Mouse (Mus musculus) CH12F3 (cell line): ENCODE data around the gene Socs7.
"Not testable (repeated sequence)": the region's sequence is repeated elsewhere in the genome, so short reads cannot be mapped to it uniquely, and the experiment has no call there.

Experiments
- in situ Hi-C: fragments of 300-500 bp; cut with MboI; formaldehyde crosslinking; loops from 2 replicates; pipeline ENCODE4 v1.14.3; 2020; ENCODE audit warnings: low sequenced_read_pairs

The Socs7 gene

DNA sequence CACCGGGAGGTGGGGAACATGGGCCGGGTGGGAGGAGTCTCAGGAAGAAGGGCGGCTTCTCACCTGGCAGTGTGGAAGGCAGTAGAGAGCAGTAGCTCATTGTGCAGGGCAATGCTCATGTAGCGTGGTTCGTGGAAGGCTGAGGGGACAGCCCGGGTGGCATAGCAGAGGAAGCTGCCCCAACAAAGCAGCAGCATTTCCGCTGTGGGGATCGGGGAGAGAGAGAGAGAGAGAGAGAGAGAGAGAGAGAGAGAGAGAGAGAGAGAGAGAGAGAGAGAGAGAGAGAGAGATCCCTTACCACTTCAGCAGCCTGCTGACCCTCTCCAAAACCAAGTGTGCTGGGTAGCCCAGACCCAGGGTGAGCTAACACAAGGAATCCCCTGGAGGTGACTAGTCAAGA is 19.2 kb upstream of the Socs7 start:
- in situ Hi-C loops = no loop called here

DNA sequence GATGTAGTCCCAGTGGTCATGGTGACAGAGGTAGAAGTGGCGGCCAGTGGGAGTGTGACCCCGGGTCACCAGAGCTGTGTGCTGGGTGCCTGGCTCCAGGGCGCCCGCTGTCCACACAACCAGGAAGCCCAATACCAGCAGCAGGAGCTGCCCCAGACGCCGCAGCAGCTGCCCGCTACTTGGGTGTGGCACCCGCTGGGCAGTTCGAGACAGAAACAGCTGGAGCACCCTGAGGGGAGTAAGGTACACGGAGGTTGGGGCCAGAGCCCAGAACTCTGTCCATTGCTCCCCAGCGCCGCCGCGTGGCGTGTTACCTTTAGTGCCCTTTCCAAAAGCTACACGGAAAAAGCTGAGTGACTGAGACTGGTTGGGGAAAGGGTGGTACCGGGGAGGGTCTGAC is 18.7 kb upstream of the Socs7 start:
- in situ Hi-C loops = no loop called here

DNA sequence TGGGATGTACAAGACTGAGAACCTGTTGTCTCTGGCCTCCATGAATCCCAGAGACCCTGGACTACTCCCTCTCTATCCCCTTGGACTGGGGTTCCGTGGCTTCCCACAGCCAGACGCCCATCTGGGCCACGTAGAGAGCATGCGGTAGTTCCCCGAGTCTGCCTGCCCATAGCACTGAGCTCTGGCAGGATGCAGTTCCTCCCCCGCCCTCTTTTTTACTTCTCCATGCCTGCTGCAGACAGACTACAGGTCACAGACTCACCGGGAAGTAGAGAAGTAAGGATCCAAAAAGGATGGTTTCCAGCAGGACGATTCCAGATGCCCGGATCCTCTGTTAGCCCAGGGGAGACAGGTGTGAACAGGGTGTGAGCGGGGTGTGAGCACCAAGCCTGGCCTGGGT is 16.9 kb upstream of the Socs7 start:
- in situ Hi-C loops = no loop called here

DNA sequence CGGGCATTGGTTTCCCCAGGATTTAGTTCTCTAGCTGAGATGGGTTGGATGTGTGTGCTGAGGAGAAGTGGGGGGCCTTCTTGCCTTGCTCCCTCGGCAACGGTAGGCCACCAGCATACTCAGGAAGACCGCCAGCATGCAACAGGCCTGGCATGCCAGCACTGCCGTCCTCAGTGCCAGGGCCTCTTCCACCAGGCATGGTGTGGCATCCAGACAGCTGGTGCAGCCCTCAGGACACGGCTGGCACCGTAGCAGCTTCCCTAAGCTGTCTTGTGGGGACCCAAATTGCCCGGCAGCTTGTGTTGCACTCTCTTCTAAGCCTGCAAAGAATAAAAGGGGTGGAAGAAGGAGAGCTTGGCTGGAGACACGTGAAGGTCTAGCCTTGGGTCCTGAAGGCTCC is 16.0 kb upstream of the Socs7 start:
- in situ Hi-C loops = no loop called here

DNA sequence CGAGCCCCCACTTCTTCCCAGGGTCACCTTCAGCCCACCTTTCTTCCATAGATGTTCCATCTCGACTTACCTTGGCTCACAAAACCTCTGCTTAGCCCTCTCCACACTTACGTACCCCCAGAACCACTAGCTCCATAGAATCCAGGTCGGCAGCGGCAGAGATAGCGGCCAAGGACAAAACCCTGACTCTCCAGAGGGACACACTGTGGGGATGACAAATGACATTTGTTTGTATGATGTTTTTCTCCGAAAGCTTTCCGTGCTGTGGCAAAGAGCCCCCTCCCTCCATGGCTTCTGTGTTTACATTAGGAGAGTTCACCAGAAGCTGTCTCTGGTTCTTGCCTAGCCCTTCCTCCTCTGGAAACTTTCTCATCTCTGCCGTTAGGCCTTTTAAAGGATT is 15.1 kb upstream of the Socs7 start:
- in situ Hi-C loops = no loop called here

DNA sequence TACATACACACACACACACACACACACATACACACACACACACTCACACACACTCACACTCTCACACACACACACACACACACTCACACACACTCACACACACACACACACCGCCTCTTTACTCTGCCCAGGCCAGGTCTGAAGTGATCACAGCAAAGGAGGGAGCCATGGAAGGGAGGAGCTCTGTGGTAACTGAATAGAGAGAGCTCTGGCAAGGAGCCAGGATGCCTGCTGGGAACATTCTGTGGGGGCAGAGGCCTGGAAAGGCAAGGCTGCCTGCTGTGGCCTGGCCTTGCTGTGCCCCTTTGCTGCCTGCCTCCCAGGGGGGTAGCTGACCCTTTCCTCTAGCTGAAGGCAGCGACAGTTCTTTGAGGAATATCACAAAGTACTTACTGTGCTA is 12.3 kb upstream of the Socs7 start:
- in situ Hi-C loops = no loop called here

DNA sequence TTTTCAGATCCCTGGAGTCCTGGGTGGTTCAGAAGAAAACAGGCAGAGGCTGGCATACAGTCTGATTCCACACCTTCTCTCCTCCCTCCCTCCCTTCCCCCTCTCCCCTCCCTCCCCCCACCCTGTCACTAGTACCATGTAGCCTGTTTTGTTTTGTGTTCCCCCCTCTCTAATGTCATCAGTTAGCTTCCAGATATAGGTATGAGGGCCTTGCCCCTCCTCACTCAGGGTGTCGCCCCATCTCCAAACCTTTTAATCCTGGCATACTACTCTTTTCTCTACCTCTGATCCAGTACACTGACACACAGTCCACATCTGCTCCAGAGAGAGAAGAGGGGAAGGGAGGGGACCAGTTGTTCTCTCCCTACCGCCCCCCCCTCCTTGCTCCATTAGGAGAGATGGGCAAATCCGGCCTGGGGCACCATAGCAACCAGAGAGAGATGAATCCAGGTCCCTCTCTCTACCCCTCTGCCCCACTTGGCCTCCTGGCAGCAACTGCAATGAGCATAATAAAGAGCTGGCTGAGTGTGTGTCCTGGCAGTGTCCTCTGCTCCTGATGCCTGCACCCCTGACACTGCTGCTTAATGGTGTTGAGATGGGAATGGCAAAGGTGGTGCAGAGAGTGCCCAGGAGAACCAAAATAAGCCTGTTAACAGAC is 10.2 kb upstream of the Socs7 start, which contains the start of gene Gpr179:
Gpr179 (minus strand) TSS at position 51 of the 658 bp plus-strand sequence.
- in situ Hi-C loops = no loop called here

DNA sequence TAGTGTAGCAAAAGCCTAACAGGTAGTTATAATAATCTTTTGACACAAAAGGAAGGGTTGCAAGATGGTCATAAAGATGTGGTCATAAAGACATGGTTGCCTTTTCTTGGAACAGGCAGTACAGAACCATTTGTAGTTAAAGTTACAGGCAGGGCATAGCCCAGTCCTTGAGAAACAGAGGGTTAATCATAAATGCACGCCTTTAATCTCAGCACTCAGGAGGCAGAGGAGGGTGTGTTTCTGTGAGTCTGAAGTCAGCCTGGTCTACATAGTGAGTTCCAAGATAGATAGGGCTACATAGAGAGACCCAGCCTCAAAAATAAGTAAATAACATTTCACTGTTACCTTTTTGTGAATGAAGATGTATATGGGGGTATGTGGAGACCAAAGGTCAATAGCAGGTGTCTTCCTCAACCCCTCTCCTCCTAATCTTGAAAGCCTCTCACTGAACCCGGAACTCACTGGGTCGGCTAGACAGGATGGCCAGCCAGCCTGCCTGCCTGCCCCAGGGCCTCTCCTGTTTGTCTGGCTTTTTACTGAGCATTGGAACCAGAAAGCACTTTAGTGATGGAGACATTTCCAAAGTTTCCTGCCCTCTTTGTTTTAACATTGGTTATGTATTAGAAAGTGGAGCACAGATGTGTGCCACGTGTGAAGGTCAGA is 9.3 kb upstream of the Socs7 start:
- in situ Hi-C loops = no loop called here

DNA sequence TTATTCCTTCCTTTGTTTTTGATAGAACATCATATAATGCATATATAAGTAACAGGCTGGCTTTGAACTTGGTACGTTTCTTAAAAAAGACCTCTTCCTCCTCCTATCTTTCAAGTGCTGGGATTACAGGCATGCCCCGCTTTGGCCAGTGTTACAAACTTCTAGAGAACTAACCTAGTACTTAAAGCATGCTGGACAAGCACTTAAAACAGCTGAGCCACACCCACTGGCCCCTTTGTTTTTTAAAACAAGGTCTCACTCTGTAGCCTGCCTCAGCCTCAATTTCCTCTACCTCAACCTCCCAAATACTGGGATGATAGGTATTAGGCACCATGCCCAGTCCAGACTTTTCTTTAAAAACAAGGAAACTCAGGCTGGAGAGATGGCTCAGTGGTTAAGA is 7.7 kb upstream of the Socs7 start:
- in situ Hi-C loops = no loop called here

DNA sequence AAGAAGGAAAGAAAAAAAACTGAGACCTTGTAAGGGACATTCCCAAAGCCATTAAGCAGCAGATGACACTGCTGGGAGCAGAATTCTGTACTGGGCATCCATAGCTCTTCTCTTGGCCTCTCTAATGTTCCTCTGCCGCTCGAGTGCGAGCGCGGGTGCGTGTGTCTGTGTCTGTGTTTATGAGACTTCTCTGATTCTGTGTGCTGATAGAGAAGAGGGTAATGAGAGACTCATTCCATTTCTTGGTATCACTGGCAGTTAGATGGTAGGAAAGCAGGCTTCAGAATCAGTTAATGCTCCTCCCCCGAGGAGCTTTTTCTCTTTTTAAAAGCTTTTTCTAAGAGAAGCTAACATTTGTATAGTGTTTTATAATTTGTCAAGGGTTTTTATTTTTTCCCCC is 7.1 kb upstream of the Socs7 start:
- in situ Hi-C loops = no loop called here

DNA sequence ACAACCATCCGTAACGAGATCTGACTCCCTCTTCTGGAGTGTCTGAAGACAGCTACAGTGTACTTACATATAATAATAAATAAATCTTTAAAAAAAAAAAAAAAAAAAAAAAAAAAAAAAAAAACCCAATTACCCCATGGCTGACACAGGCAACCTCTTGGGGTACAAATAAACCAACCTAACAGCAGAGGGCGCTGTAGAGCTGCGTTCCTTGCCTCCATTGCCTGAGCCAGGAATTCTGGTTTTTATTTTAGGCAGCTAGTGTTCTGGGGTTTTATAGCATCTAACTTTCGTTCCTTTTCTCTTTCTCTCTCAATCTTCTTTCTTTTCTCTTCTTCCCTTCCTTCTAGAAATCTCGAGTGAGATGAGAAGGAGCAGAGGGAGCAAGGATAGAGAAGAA is 4.7 kb upstream of the Socs7 start:
- in situ Hi-C loops = not testable (repeated sequence)

DNA sequence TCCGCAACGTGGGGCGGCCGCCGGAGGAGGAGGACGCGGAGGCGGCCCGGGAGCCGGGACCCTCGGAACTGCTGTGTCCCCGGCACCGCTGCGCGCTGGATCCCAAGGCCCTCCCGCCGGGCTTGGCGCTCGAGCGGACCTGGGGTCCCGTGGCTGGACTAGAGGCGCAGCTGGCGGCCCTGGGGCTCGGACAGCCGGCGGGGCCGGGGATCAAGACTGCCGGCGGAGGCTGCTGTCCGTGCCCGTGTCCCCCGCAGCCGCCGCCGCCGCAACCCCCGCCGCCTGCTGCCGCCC is 245 bp downstream of the Socs7 start:
- in situ Hi-C loops = no loop called here

DNA sequence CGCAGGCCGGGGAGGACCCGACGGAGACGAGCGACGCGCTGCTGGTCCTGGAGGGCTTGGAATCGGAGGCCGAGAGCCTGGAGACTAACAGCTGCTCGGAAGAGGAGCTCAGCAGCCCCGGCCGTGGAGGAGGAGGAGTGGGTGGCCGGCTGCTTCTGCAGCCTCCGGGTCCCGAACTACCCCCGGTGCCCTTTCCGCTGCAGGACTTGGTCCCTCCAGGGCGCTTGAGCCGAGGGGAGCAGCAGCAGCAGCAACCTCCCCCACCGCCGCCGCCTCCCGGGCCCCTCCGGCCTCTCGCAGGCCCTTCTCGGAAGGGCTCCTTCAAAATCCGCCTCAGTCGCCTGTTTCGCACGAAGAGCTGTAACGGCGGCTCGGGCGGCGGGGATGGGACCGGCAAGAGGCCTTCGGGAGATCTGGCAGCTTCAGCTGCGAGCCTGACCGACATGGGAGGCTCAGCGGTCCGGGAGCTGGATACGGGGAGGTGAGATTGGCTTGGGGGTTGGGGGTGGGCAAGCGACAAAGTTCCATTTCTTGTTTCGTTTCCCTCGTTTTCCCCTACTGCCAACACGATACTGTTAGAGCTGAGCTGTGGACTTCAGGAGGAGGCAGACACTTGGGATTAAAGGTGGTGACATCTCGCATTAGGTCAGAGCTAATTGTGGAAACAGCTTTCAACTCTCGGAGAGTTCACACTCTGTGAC is 742 bp downstream of the Socs7 start:
- in situ Hi-C loops = no loop called here

DNA sequence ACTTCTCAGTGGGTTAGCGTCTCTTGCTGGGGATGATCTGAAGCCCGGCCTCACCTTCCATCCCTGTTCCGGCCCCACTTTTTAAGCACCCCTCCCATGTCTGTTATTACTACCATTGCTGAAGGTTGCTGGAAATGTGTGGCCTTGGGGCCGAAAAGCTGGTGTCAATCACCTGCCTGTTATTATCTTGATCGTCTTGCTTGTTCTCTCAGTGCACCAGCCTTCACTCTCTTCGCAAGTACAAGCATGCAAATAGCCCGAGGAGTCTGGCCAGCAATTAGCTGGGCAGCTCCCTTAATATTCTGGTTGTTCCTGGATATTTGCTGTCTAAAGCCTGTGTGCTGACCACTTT is 1.3 kb downstream of the Socs7 start:
- in situ Hi-C loops = no loop called here

DNA sequence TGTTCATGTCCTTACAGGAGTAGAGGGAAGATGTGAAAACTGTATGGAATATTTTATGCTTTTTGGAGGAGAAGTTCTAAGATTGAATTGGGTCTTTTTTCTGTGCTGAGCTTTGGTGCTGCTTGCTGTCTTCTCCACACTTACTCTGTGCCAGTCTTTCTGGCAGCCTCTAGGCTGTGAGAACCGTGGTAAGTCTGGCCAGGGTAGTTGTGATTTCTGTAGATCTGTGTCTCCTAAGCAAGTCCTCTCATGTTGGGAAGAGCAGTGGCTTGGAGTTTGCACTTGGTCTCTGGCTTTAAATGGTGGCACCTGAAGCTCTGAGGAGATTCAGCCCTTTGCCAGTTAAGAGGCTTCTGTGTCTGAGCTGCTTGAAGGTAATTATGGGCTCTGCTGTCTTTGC is 3.2 kb downstream of the Socs7 start:
- in situ Hi-C loops = no loop called here

DNA sequence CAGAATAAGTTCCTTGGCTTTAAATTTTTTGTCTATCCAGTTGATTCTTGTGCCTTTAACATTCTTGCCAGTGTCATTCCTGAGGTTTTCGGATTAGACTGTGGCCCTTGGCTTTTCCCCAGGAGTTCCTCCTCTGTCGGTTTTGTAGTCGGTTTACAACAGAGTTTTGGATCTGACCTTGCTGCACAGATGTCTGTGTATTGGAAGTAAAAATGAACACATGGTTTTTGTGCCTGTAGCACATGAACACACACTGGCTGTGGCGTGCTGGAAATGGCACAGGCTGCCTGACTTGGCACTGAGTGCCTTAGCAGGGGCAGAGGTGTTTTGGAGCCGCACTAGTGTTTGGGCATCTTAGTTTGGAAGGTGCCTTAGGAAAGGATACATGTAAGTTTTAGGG is 6.2 kb downstream of the Socs7 start:
- in situ Hi-C loops = no loop called here

DNA sequence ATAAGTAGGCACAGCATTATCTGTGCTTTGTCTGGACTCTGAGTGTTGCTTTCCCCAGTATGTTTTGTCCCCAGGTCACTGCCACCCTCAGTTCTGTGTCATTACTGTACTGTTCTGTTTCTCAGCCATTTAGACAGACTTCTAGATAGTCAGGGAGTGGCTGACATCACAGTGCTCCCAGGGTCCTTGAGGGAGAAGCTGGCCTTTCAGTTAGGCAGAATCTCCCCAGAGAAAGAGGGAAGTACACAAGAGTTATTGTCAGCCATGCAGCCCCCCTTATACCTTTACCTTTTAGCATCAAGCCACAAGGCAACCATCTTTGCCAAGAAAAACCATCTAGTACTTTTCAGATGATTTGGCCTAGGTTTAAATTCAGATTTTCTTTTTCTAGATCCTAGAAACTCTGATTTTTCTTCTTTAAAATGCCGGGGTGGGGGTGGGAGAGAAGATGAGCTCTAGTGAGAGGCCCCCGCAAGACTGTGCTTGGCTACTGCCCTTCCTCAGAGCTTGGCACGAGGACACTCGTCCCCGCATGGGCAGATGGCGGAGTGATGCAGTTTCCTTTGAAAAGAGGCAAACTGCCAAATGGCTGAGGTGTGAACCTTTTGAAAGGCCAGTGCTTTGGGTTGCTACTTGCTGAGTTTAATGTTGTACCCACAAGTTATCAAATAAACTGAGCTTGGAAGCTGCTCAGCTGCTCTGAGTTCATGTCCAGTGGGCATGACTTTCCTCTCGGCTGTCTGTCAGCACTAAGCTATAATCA is 8.2 kb downstream of the Socs7 start:
- in situ Hi-C loops = no loop called here

DNA sequence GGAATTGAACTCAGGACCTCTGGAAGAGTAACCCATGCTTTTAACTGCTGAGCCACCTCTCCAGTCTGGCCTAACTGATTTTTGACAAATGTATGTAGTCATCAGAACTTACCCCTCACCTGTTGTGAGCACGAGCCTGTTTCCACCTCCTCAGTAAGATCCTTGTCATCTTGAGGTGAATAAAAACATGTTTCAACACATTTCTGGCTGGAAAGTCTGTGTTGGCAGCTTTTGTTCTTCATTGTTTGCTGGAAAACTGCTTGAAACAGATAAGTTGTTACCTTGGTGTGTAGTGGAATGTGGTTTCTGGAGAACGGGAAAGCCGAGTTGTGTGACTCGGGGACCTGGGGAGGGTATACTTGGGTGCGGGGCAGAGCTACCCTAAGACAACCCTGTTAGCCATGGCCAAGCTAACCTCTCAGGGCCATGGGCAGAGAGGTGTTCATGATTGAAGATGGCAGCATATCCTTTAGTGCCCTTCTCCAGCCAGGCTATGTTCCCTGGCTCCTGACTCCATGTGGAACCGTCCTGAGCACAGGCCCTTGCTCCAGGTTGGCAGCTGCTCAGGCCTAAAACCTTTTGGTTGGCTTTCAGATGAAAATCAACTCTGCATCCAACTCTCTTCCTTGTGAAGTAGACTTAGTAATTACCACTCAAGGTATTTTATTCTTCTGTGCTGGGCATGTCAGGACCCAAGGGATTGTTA is 10.0 kb downstream of the Socs7 start:
- in situ Hi-C loops = no loop called here

DNA sequence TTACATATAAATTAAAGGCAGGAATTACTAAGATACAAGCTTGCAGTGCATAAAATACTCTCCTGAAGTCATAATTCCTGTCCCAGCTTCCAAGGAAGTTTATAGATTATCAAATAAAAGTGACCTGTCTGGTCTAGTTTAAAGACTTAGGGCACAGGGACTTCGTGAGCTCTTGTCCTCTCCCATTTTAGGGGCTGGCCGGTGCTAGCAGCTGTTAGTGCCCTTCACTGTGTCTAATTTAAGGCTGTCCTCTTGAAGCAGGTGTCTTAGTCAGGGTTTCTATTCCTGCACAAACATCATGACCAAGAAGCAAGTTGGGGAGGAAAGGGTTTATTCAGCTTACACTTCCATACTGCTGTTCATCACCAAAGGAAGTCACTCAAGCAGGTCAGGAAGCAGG is 11.1 kb downstream of the Socs7 start:
- in situ Hi-C loops = no loop called here

DNA sequence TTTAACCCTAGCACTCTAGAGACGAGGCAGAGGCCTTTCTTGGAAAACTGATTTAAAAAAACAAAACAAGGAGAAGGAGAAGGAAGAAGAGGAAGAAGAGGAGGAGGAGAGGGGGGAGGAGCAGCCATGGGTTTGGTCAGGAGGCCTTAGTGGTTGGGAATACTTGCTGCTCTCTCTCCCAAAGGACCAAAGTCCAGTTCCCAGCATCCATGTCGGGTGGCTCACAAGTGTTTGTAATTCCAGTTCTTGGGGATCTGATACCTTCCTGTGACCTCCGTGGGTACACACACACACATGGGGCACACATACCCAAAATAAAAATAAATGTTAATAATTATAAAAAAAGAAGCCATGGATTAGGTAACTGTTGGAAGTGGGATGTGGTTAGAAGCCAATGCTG is 17.7 kb downstream of the Socs7 start:
- in situ Hi-C loops = no loop called here

DNA sequence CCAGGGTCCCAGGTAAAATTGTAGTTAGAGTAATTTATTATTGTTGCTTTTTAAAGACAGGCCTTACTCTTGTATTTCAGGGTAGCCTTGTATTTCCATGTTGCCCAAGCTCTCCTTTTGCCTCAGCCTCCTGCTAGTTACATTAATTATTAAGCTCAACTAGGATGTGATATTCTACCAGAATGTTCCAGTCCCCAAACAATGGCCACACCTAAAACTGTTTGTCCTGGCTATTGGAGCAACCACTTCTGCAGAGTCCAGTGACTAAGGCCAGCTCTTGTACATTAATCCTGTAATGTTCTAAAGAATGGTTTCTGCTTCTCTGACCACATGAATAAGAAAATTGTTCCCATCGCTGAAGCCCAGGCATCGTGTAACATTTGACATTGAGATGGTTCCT is 20.7 kb downstream of the Socs7 start:
- in situ Hi-C loops = no loop called here
